Mouse (Mus musculus) cortical plate, adult 2 months (tissue): Measurements from ENCODE around the gene Sptb.

ENCODE experiments used
- CTCF ChIP-seq: fragments of 200-500 bp; IDR thresholded peaks from 2 replicates; pipeline ENCODE4 v1.5.1; 2011; ENCODE audit warnings: mild to moderate bottlenecking, control low read depth, low read length; ENCODE audit not compliant: insufficient read depth; ENCODE audit errors: extremely low read depth
- POLR2A ChIP-seq: fragments of 200-500 bp; IDR thresholded peaks from 2 replicates; pipeline ENCODE4 v1.6.1; 2011; ENCODE audit warnings: mild to moderate bottlenecking, low read length, control low read depth; ENCODE audit not compliant: insufficient read depth; ENCODE audit errors: extremely low read depth

- TF ChIP-seq CTCF (no peak), POLR2A (no peak)
Observed at GRCm38 (mm10) chr12:76694801-76695505, 15.4 kb downstream of the Sptb start.
